Mouse (Mus musculus): ENCODE results near the gene Aqp6. TPM values are rescaled to one million over a fixed set of nuclear protein-coding genes. Genes with fewer than 3 reads are reported as not detected.

The Aqp6 gene
- polyA plus RNA-seq (2016; fragmentation: Nextera tagmentation; extraction: Ambion mirVana) = 0.16 TPM in 1 of 2 replicates, not detected in the other

DNA sequence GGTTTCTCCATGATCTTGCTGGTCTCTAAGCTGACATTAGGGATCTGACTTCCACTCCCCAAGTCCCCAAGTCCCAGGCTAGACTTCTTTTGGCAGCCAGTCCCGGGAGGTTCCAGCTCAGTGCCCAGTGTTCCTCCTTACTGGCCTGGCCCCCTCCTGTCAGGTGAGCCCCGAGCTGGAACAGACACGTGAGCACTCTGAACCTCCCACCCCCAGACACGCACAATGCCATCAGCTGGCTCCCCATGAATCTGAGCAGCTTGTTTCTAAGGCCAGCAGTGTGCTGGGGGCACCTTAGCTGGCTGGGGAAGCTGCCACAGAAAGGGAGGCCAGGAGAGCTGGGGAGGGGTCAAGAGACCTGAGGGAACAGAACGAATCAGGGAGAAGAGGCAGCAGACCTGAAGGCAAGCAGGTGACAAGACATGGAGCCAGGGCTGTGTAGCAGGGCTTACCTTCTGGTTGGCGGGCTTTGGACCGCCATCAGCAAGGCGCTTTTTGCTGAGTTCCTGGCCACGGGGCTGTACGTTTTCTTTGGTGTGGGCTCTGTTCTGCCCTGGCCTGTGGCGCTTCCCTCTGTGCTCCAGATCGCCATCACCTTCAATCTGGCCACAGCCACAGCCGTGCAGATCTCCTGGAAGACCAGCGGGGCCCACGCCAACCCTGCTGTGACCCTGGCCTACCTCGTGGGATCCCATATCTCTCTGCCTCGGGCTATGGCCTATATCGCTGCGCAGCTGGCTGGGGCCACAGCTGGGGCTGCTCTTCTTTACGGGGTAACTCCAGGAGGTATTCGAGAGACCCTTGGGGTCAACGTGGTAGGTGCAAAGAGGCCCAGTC is at the start of gene Aqp6:
TSS of gene Aqp6 (plus strand) at position 415 of the 837 bp plus-strand sequence.
- Histone ChIP-seq H3K4me3 (no peak within 1 kb of the TSS), H3K4me1 (peaks cover 80% of the 10 kb centered on the region), H3K27me3 (ENCODE audit: low read depth, poor library complexity, severe bottlenecking) (peaks cover 90% of the 10 kb centered on the region), H3K27ac (replicated peaks) (peak within 1 kb of the TSS; percentile 59), H3K36me3 (no peaks in the 10 kb centered on the region), H3K9me3 (replicated peaks) (no peaks in the 10 kb centered on the region)
- no peak for DNase-seq (ENCODE audit: low spot score)
- WGBS = 51% methylated on average over 22 of the region's 22 CpGs

DNA sequence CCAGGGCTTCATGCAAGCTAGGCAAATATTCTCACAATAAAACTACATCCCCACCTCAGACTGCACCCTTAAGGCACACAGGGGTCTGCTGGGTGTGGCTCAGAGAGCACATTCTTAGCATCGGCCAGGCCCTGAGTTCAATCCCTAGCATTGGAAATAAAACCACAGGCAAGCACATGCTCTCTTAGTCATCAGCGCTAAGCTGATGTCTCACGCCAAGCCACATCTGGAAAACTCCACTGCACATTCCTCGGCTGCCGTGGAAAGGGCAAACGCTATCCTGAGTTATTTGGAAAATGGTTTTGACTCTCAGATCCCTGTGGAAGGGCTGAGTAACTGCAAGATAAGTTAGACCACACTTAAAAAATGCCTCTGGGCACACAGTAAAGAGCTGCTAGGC is 47.4 kb upstream of the Aqp6 start:
- no peak overlapping the region for H3K27ac ChIP-seq (replicated peaks)
- H3K4me3 ChIP-seq = no peak overlapping the region
- H3K36me3 ChIP-seq = no peaks in the 10 kb centered on the region
- no peaks in the 10 kb centered on the region for H3K9me3 ChIP-seq (replicated peaks)
- DNase-seq (ENCODE audit: low spot score) = no peak
- 82% methylated on average over 6 of the region's 6 CpGs for WGBS
- 0 out of 2 replicates have a peak, but pooled peaks cover 5% of the 10 kb centered on the region for H3K4me1 ChIP-seq
- peaks cover 20% of the 10 kb centered on the region for H3K27me3 ChIP-seq (ENCODE audit: low read depth, poor library complexity, severe bottlenecking)

DNA sequence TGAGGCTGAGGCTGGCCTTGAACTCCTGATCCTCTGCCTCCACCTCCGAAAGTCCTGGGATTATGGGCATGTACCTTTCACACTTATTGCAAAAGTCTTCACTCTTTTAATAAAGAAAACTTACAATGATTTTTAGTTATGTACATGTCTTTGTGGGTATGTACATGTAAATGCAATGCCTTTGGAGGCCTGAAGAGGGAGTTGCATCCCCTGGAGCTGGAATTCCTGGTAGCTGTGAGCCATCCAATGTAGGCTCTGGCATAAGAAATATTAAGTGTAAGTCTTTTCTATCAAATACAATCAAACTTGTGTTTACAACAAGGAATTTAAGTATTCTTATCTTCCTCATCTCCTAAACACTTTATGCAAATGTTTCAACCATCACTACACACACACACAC is 42.3 kb upstream of the Aqp6 start:
- DNase-seq (ENCODE audit: low spot score) = no peak
- H3K36me3 ChIP-seq = no peaks in the 10 kb centered on the region
- H3K27ac ChIP-seq (replicated peaks) = no peak overlapping the region
- H3K27me3 ChIP-seq (ENCODE audit: low read depth, poor library complexity, severe bottlenecking) = peaks cover 49% of the 10 kb centered on the region
- peaks cover 18% of the 10 kb centered on the region for H3K4me1 ChIP-seq
- WGBS = 87% methylated on average over 1 of the region's 1 CpGs
- no peak overlapping the region for H3K4me3 ChIP-seq
- H3K9me3 ChIP-seq (replicated peaks) = no peaks in the 10 kb centered on the region

DNA sequence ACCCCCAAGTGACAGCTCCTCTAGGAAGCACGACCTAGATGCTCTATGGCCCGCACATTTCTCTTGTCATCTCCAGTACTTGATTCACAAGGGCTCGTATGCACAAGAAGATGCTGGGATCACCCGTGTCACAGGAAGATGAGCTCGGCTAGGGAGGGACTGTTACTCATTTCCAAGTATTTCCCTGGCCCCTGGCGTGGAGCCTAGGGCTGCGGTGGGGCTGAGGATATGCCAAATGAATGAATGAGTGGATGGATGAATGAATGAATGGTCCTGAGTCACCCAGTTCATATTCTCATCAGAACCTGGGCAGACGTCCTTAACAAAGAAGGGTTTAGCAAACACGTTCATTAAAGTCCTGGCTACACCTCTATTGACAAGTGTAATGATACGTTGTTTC is 41.0 kb upstream of the Aqp6 start:
- Histone ChIP-seq H3K4me1 (peaks cover 25% of the 10 kb centered on the region), H3K27ac (replicated peaks) (no peak overlapping the region), H3K36me3 (no peaks in the 10 kb centered on the region), H3K4me3 (no peak overlapping the region), H3K9me3 (replicated peaks) (no peaks in the 10 kb centered on the region), H3K27me3 (ENCODE audit: low read depth, poor library complexity, severe bottlenecking) (peaks cover 54% of the 10 kb centered on the region)
- 79% methylated on average over 10 of the region's 10 CpGs for WGBS
- DNase-seq (ENCODE audit: low spot score) = no peak

DNA sequence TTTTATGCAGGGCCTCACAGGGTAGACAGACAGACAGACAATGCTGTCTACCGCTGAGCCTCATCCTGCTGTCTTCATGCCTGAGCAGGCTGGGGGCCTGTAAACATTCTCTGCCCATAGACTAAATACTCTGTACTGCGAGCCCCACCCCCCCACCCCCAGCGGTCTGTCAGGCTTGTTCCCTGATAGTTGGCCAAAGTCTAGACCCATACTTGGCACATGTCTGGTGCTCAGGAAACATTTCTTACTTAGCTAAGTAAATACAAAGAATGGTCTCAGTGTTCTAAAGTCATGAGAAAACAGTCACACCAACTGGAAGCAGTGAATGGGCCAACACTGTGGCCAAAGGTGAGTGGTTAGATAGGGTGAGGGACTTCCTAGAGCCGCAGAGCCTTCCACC is 33.8 kb upstream of the Aqp6 start:
- 72% methylated on average over 4 of the region's 4 CpGs for WGBS
- H3K27ac ChIP-seq (replicated peaks) = no peak overlapping the region
- peaks cover 50% of the 10 kb centered on the region for H3K27me3 ChIP-seq (ENCODE audit: low read depth, poor library complexity, severe bottlenecking)
- H3K36me3 ChIP-seq = no peaks in the 10 kb centered on the region
- H3K9me3 ChIP-seq (replicated peaks) = no peaks in the 10 kb centered on the region
- H3K4me1 ChIP-seq = peaks cover 34% of the 10 kb centered on the region
- no peak overlapping the region for H3K4me3 ChIP-seq
- no peak for DNase-seq (ENCODE audit: low spot score)

DNA sequence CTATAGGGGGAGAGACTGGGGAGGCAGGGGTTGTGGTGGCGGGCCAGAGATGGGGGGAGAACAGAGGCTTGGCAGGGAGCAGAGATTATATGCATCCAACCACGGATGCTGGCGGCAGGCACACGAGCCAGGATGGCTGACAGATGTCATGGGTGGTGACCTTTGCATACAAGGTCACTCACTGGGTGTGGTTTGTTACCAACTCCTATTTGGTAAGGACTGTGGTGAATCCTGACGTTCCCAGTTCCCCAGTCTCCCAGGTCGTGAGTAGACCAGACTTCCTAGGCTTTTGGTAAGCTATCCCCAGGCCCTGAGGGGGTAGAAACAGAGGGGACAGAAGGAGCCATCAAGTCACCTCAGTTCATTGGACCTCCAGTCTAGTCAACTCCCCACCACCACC is 32.5 kb upstream of the Aqp6 start:
- no peaks in the 10 kb centered on the region for H3K36me3 ChIP-seq
- H3K4me3 ChIP-seq = no peak overlapping the region
- WGBS = 70% methylated on average over 6 of the region's 6 CpGs
- no peak overlapping the region for H3K27ac ChIP-seq (replicated peaks)
- DNase-seq (ENCODE audit: low spot score) = no peak
- H3K4me1 ChIP-seq = peaks cover 34% of the 10 kb centered on the region
- peaks cover 37% of the 10 kb centered on the region for H3K27me3 ChIP-seq (ENCODE audit: low read depth, poor library complexity, severe bottlenecking)
- H3K9me3 ChIP-seq (replicated peaks) = no peaks in the 10 kb centered on the region

DNA sequence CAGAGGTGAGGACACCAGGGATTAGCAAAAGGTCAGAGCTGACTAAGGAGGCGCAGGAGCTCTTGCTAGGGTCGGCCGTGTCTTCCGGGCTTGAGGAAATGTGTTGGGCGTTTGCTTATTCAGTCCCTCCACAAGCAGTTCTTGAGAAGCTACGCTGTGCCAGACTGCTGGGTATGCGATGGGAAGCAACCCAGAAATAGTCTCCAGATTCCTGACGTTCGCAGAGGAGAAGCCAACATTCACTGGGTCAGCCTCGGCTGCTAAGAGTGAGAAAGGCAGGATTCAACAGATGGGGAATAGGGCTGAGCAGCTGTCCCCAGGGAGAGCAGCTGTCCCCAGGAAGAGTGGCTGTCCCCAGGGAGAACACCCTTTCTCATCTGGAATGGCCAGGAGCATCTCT is 32.1 kb upstream of the Aqp6 start:
- H3K36me3 ChIP-seq = no peaks in the 10 kb centered on the region
- H3K4me3 ChIP-seq = no peak overlapping the region
- H3K27ac ChIP-seq (replicated peaks) = no peak overlapping the region
- no peaks in the 10 kb centered on the region for H3K9me3 ChIP-seq (replicated peaks)
- H3K4me1 ChIP-seq = peaks cover 34% of the 10 kb centered on the region
- H3K27me3 ChIP-seq (ENCODE audit: low read depth, poor library complexity, severe bottlenecking) = peaks cover 33% of the 10 kb centered on the region
- 85% methylated on average over 10 of the region's 10 CpGs for WGBS
- no peak for DNase-seq (ENCODE audit: low spot score)

DNA sequence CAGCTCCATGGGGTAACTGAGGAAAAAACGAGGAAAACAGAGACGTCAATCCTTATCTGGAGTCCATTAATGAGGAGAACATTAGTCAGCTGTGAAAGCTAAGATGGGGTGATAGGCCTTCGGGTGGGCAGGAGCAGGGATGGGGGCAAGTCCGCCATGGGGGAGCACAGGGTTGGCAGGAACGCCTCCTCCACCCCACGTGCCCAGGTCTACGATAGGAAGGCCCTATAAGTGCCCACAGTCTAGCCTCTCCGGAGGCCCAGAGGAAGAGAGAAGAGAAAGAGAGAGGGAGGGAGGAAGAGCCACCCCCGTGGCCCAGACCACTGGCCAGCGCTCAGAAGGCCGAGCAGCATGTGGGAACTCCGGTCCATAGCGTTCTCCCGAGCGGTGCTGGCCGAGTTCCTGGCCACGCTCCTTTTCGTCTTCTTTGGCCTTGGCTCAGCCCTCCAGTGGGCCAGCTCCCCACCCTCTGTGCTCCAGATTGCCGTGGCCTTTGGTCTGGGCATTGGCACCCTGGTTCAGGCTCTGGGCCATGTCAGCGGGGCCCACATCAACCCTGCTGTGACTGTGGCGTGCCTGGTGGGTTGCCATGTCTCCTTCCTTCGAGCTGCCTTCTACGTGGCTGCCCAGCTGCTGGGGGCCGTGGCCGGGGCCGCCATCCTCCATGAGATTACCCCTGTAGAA is 22.3 kb upstream of the Aqp6 start, which contains the start of gene Aqp2:
TSS of gene Aqp2 (plus strand) at position 254 of the 684 bp plus-strand sequence.
- Histone ChIP-seq H3K27ac (replicated peaks) (no peak within 1 kb of the TSS), H3K27me3 (ENCODE audit: low read depth, poor library complexity, severe bottlenecking) (peaks cover 69% of the 10 kb centered on the region), H3K4me3 (no peak within 1 kb of the TSS), H3K36me3 (no peaks in the 10 kb centered on the region), H3K4me1 (peaks cover 14% of the 10 kb centered on the region), H3K9me3 (replicated peaks) (no peaks in the 10 kb centered on the region)
- 85% methylated on average over 26 of the region's 26 CpGs for WGBS
- no peak for DNase-seq (ENCODE audit: low spot score)

DNA sequence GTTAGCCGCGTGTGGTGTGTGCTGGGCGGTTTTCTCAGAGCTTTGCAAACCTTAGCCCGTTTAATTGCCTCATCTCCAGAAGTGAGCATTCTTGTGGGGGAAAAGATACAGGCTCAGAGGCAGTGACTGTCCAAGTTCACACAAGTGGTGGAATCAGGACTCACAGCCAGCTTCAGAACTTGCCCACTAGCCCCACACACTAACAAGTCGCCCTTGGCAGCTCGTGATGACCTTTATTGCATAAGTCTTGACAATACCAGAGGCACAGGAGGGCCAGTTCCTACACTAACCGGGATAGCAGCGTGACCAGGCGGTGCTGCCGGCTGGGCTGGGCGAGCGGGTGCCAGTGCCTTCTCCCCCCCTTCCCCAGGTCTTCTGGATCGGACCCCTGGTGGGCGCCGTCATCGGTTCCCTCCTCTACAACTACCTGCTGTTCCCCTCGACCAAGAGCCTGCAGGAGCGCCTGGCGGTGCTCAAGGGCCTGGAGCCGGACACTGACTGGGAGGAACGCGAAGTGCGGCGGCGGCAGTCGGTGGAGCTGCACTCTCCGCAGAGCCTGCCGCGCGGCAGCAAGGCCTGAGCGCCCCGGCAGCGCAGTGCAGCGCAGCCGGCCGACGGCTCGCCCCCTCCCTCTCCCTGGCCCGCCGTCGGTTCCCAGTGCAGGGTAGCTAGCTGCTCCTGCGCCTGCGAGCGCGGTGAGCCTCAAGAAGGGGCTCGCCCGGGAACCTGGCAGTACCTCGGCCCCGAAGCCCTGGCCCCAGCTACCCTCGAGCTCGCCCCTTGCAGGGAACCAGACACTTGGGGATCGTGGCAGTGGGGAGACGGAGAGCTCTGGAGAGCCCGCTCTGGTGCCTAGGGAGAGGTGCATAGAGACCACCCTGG is 17.5 kb upstream of the Aqp6 start:
- peak overlapping the region; percentile 24 for H3K27ac ChIP-seq (replicated peaks)
- 2% methylated on average over 53 of the region's 54 CpGs for WGBS

DNA sequence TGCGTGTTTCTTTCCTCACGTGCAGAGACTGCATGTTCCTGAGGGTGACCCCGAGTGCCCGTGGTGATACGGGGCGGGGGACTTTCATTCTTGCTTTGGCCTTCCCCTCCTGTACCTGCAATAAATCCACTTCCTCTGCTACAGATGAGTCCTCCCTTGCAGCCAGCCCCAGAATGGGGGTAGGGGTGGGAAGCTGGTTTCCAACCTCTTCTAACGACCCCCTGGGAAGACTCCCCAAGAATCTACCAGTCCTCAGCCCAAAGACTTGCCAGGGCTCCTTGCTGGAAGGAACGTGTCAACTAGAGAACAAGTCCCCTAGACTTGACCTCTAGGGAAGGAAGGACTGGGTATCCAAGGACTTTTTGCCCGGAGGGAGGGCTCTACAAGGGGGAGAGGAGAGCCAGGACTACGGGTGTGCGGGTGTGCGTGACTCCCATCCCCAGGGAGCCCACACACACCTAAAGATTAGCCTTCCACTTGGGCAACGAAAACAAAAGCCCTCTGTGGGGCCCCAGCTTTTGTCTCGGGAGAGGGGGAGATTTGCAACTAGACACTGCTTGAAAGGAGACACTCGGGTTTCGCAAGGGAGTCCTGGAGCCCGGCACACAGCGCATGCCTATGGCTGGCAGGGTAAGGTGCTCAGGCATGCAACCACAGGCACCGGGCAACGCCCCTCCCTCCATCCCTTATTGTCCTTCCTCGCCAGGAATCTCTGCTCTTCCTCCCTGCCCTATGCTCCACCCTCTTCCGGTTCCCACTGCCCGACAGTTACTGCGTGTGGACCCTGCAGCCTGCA is 16.6 kb upstream of the Aqp6 start:
- under 1% methylated on average over 24 of the region's 24 CpGs for WGBS
- Histone ChIP-seq H3K27ac (replicated peaks) (peak overlapping the region; percentile 15; the same call in 1 of the 2 replicates), H3K4me1 (peaks cover 34% of the 10 kb centered on the region), H3K9me3 (replicated peaks) (no peaks in the 10 kb centered on the region), H3K27me3 (ENCODE audit: low read depth, poor library complexity, severe bottlenecking) (peaks cover 100% of the 10 kb centered on the region), H3K36me3 (no peaks in the 10 kb centered on the region), H3K4me3 (peak overlapping the region; percentile 49)
- DNase-seq (ENCODE audit: low spot score) = peak; percentile 58

More for the DNA sequence above, 17.5 kb upstream of the Aqp6 start:
- Histone ChIP-seq H3K27me3 (ENCODE audit: low read depth, poor library complexity, severe bottlenecking) (peaks cover 100% of the 10 kb centered on the region), H3K4me3 (peak overlapping the region; percentile 49), H3K4me1 (peaks cover 32% of the 10 kb centered on the region), H3K36me3 (no peaks in the 10 kb centered on the region), H3K9me3 (replicated peaks) (no peaks in the 10 kb centered on the region)
- DNase-seq (ENCODE audit: low spot score) = peak; percentile 69

DNA sequence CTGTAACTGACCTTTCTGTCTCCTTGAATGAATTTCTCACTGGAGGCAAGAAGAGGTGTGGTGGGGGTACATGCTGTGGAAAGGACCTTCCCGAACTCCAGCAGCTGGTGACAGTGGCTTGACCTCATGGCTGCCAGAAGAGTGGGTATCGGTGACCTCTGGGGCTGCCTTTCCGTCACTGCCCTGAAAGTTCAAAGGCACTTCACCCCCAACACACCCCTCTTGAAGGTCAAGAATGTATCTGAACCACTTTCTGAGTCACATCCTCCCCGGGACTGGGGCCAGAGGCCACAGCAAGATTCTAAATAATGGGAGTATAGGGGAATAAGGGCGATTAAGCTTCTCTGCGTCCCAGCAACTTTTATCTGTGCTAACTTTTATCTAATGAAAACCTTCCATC is 15.5 kb upstream of the Aqp6 start:
- H3K4me3 ChIP-seq = no peak overlapping the region
- H3K4me1 ChIP-seq = peaks cover 41% of the 10 kb centered on the region
- no peaks in the 10 kb centered on the region for H3K9me3 ChIP-seq (replicated peaks)
- no peak for DNase-seq (ENCODE audit: low spot score)
- no peak overlapping the region for H3K27ac ChIP-seq (replicated peaks)
- peaks cover 100% of the 10 kb centered on the region for H3K27me3 ChIP-seq (ENCODE audit: low read depth, poor library complexity, severe bottlenecking)
- H3K36me3 ChIP-seq = no peaks in the 10 kb centered on the region
- 71% methylated on average over 6 of the region's 6 CpGs for WGBS

DNA sequence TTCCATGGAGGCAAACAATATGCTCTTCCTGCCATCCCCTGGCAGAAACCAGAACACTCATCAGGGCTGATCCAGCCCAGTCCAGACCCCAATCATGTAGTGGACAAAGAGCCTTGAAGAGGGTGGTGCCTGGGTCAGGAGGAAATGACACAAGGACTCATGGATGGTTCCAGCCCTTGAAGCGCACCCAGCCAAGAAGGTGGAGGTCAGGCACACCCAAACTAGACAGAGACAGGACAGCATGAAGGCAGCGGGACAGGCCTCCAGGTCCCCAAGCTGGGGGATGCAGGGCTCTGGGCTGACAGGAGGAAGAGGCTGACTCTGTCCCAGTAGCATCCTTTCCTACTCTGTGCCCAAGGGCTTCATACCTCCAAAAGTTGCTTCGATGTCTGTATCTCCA is 14.7 kb upstream of the Aqp6 start:
- no peak overlapping the region for H3K4me3 ChIP-seq
- peaks cover 46% of the 10 kb centered on the region for H3K4me1 ChIP-seq
- no peaks in the 10 kb centered on the region for H3K9me3 ChIP-seq (replicated peaks)
- no peak overlapping the region for H3K27ac ChIP-seq (replicated peaks)
- peaks cover 100% of the 10 kb centered on the region for H3K27me3 ChIP-seq (ENCODE audit: low read depth, poor library complexity, severe bottlenecking)
- 94% methylated on average over 3 of the region's 3 CpGs for WGBS
- DNase-seq (ENCODE audit: low spot score) = no peak
- H3K36me3 ChIP-seq = no peaks in the 10 kb centered on the region
